Comparison of ENCODE assay signal across 8 mouse cellular contexts in genomic region chr13:37760957-37761941, GRCm38 (mm10). TPM values are rescaled to one million over a fixed set of nuclear protein-coding genes. Genes with fewer than 3 reads are reported as not detected.
DNase-seq lines count a peak whose midpoint lies in the region; ATAC-seq and TF ChIP-seq lines count a peak whose summit lies in the region.

No protein-coding gene starts in this region.

- peaks cover 29% of the 10 kb centered on the region for H3K4me1 ChIP-seq in heart, embryonic 15.5 days (replicated peaks)
- H3K4me1 ChIP-seq in kidney, embryonic 16.5 days (ENCODE audit: insufficient read depth, low read length): no peaks in the 10 kb centered on the region

- WGBS in heart, embryonic 15.5 days: 38% methylated on average over 23 of the region's 23 CpGs
- 32% methylated on average over 23 of the region's 23 CpGs for WGBS in kidney, embryonic 16.5 days

- H3K36me3 ChIP-seq in heart, embryonic 15.5 days: no peaks in the 10 kb centered on the region
- no peaks in the 10 kb centered on the region for H3K36me3 ChIP-seq in kidney, embryonic 16.5 days (ENCODE audit: insufficient read depth, low read length)

- no peak for TF ChIP-seq CTCF in left cerebral cortex, adult 2 months (IDR thresholded peaks at IDR 0.05)

- peak overlapping the region; percentile 75 for H3K27ac ChIP-seq in heart, embryonic 15.5 days
- H3K27ac ChIP-seq in kidney, embryonic 16.5 days (ENCODE audit: low read length): peak overlapping the region; percentile 10
- no peak overlapping the region for H3K27ac ChIP-seq in left cerebral cortex, adult 2 months

- intact Hi-C loops in left cerebral cortex, adult 2 months (cut with DNase I): no loop called here

- H3K9me3 ChIP-seq in heart, embryonic 15.5 days (replicated peaks): no peaks in the 10 kb centered on the region
- H3K9me3 ChIP-seq in kidney, embryonic 16.5 days (ENCODE audit: low read length): no peaks in the 10 kb centered on the region

- peak; percentile 73 for ATAC-seq in heart, embryonic 15.5 days (replicated peaks; ENCODE audit: insufficient number of reproducible peaks, insufficient read depth, low FRiP score, low read depth)
- ATAC-seq in kidney, embryonic 16.5 days (ENCODE audit: low FRiP score, low TSS enrichment): 0 out of 2 replicates have a peak, but pooled peaks have one; percentile 35
- ATAC-seq in megakaryocyte progenitor cell, adult 5-6 weeks (replicated peaks; ENCODE audit: poor library complexity): peak; percentile 43; the same call in 1 of the 2 replicates

- peak; percentile 35 for DNase-seq in adrenal gland, postnatal 10 days
- DNase-seq in adrenal gland, adult 2 months: no peak
- peak; percentile 76 for DNase-seq in embryo, embryonic 10.5 days (ENCODE audit: low spot score)
- no peak for DNase-seq in left cerebral cortex, adult 2 months (ENCODE audit: extremely low spot score in 1 of 2, low spot score in 2 of 2)
- no peak for DNase-seq in B cell, adult 2 months

- H3K27me3 ChIP-seq in heart, embryonic 15.5 days: no peaks in the 10 kb centered on the region
- H3K27me3 ChIP-seq in kidney, embryonic 16.5 days (ENCODE audit: insufficient read depth, low read length): no peaks in the 10 kb centered on the region

- no peak overlapping the region for H3K4me3 ChIP-seq in heart, embryonic 15.5 days
- no peak overlapping the region for H3K4me3 ChIP-seq in kidney, embryonic 16.5 days (ENCODE audit: low read length)
- no peak overlapping the region for H3K4me3 ChIP-seq in left cerebral cortex, adult 2 months

- H3K9ac ChIP-seq in heart, embryonic 15.5 days: 0 out of 2 replicates have a peak overlapping the region, but pooled peaks have one; percentile 9
- 0 out of 2 replicates have a peak overlapping the region, but pooled peaks have one; percentile 0 for H3K9ac ChIP-seq in kidney, embryonic 16.5 days (replicated peaks; ENCODE audit: low read length)

- H3K4me2 ChIP-seq in heart, embryonic 15.5 days: peak overlapping the region; percentile 39
- H3K4me2 ChIP-seq in kidney, embryonic 16.5 days (replicated peaks; ENCODE audit: low read depth, low read length): peak overlapping the region; percentile 9

RNA-seq across cellular contexts. Expression of gene Rreb1, which starts 17.0 kb away (rescaled TPM):
- 10 to 100 TPM; 57.4 to 74.8 TPM for total RNA-seq in adrenal gland, postnatal 10 days (2021)
- 10 to 100 TPM; 51.5 to 57.6 TPM for total RNA-seq in adrenal gland, adult 2 months (2021)
- polyA plus RNA-seq in adrenal gland, adult 2 months (2012; rRNA removed): 28.9 and 40.9 TPM in 2 replicates
- 9.7 and 12.2 TPM in 2 replicates for polyA plus RNA-seq in heart, embryonic 15.5 days (2015; fragmentation: Nextera tagmentation; extraction: Ambion mirVana)
- 13.5 and 18.3 TPM in 2 replicates for polyA plus RNA-seq in kidney, embryonic 16.5 days (2015; fragmentation: Nextera tagmentation; extraction: Ambion mirVana)
- total RNA-seq in megakaryocyte progenitor cell, adult 5-6 weeks (2015): 58.0 and 62.9 TPM in 2 replicates
- total RNA-seq in megakaryocyte progenitor cell, adult 5-6 weeks (2017): 14.7 and 19.4 TPM in 2 replicates
- 10 to 100 TPM; 36.2 to 48.7 TPM for total RNA-seq in left cerebral cortex, adult 2 months (2021)

Comparison
In these comparisons a context has a peak if more than half of its experiments do, and no peak if none do; other contexts are left out.
1. DNase-seq: peak in adrenal gland, postnatal 10 days (single experiment) and embryo, embryonic 10.5 days (single experiment); none in adrenal gland, adult 2 months (single experiment), left cerebral cortex, adult 2 months (0 of 2) and B cell, adult 2 months (0 of 2).
2. Peak in every context shown above with its lines, with median percentiles within 50 percentile points of each other: ATAC-seq.